In the genomic region with DNA sequence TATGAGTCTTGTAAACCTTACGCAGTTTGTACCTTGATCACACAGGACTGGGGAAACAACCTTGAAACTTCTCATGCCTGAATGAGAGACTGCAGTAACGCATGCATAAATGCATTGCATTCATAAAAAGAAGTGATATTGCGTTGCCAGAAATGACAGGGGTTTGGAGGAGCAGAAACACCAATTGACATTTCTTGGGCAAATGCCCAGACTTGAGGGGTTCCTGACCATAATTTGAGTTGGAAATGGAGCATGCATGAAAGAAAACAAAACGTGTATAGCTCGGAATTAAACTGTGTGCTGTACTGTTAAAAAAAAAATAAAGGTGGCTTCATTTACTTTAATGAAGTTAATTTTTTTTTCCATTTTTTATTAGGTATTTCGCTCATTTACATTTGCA, we compare ENCODE assay signal across 22 mouse cellular contexts.
DNase-seq lines count a peak whose midpoint lies in the region; ATAC-seq and TF ChIP-seq lines count a peak whose summit lies in the region.
"Had no signal": no experiment of that assay in that cellular context is flagged by ENCODE, and none has a peak within 500 bp of the region (broad histone marks: within the 10 kb centered on the region; RNA-seq: fewer than 3 reads in every experiment).

No protein-coding gene starts in this region.

- peak; percentile 66 for DNase-seq in lung, embryonic 14.5 days
- no peak for DNase-seq in lung, postnatal 36 days
- DNase-seq in 3134 (ENCODE audit: extremely low read depth, insufficient read length, low spot score) (peak; percentile 25), 3T3-L1 (ENCODE audit: low read depth, low spot score) (peak; percentile 16)
- no peak for DNase-seq in left cerebral cortex, adult 11 months (ENCODE audit: low spot score)
- DNase-seq: adrenal gland, adult 2 months; adrenal gland, postnatal 10 days; adrenal gland, postnatal 25 days; cerebellum, adult 11 months; cerebellum, adult 18-20 months; cerebellum, adult 8-10 months; cerebellum, adult 9-11 months; cerebellum, postnatal 14 days; cerebellum, postnatal 36 days; embryo, embryonic 11 days had no signal

- ATAC-seq in lung, embryonic 14.5 days (ENCODE audit: insufficient read depth): no peak
- ATAC-seq: forebrain, embryonic 14.5 days; forebrain, embryonic 16.5 days had no signal

- H3K9me3 ChIP-seq in lung, embryonic 14.5 days (ENCODE audit: low read depth, low read length): no peaks in the 10 kb centered on the region
- H3K9me3 ChIP-seq: embryonic facial prominence, embryonic 12.5 days; embryonic facial prominence, embryonic 15.5 days; forebrain, embryonic 10.5 days; forebrain, embryonic 12.5 days had no signal

- no peak overlapping the region for H3K27ac ChIP-seq in lung, embryonic 14.5 days (ENCODE audit: low read depth)
- H3K27ac ChIP-seq: embryonic facial prominence, embryonic 12.5 days; embryonic facial prominence, embryonic 15.5 days; forebrain, embryonic 10.5 days; forebrain, embryonic 12.5 days had no signal

- no peak for TF ChIP-seq CTCF in lung, embryonic 14.5 days (IDR thresholded peaks at IDR 0.05; ENCODE audit: low read depth)

- no peaks in the 10 kb centered on the region for H3K36me3 ChIP-seq in lung, embryonic 14.5 days (ENCODE audit: insufficient read depth)
- H3K36me3 ChIP-seq: embryonic facial prominence, embryonic 12.5 days; embryonic facial prominence, embryonic 15.5 days; forebrain, embryonic 10.5 days; forebrain, embryonic 12.5 days had no signal

- H3K4me3 ChIP-seq in lung, embryonic 14.5 days (ENCODE audit: low read depth, low read length): no peak overlapping the region
- H3K4me3 ChIP-seq: embryonic facial prominence, embryonic 12.5 days; embryonic facial prominence, embryonic 15.5 days; erythroblast, embryonic 14.5 days; forebrain, embryonic 10.5 days; forebrain, embryonic 12.5 days had no signal

- 61% methylated on average over 6 of the region's 6 CpGs for WGBS in lung, embryonic 14.5 days

- no peaks in the 10 kb centered on the region for H3K27me3 ChIP-seq in lung, embryonic 14.5 days (ENCODE audit: insufficient read depth, low read length)
- H3K27me3 ChIP-seq: embryonic facial prominence, embryonic 12.5 days; embryonic facial prominence, embryonic 15.5 days; forebrain, embryonic 12.5 days had no signal

- no peak overlapping the region for H3K9ac ChIP-seq in lung, embryonic 14.5 days
- H3K9ac ChIP-seq: embryonic facial prominence, embryonic 12.5 days; embryonic facial prominence, embryonic 15.5 days; forebrain, embryonic 12.5 days had no signal

- H3K4me2 ChIP-seq in lung, embryonic 14.5 days: no peak overlapping the region
- H3K4me2 ChIP-seq: embryonic facial prominence, embryonic 12.5 days; embryonic facial prominence, embryonic 15.5 days; forebrain, embryonic 12.5 days had no signal

- H3K4me1 ChIP-seq in lung, embryonic 14.5 days (ENCODE audit: insufficient read depth): no peaks in the 10 kb centered on the region; the same call in 1 of the 2 replicates
- H3K4me1 ChIP-seq: embryonic facial prominence, embryonic 12.5 days; embryonic facial prominence, embryonic 15.5 days; forebrain, embryonic 10.5 days; forebrain, embryonic 12.5 days had no signal

Comparison
In these comparisons a context has a peak if more than half of its experiments do, and no peak if none do; other contexts are left out.
1. DNase-seq: peak in lung, embryonic 14.5 days (single experiment), 3134 (single experiment) and 3T3-L1 (single experiment); none in lung, postnatal 36 days (single experiment) and left cerebral cortex, adult 11 months (single experiment).